ENCODE assay signal across 30 mouse cellular contexts in genomic region chr9:69511881-69512590, GRCm38 (mm10). TPM values are rescaled to one million over a fixed set of nuclear protein-coding genes. Genes with fewer than 3 reads are reported as not detected.
DNase-seq lines count a peak whose midpoint lies in the region; ATAC-seq lines count a peak whose summit lies in the region.
"Had no signal": no experiment of that assay in that cellular context is flagged by ENCODE, and none has a peak within 500 bp of the region (broad histone marks: within the 10 kb centered on the region; RNA-seq: fewer than 3 reads in every experiment).

No protein-coding gene starts in this region.

- 11% methylated on average over 11 of the region's 11 CpGs for WGBS in midbrain, embryonic 12.5 days
- WGBS in midbrain, embryonic 13.5 days = 6% methylated on average over 11 of the region's 11 CpGs
- 21% methylated on average over 11 of the region's 11 CpGs for WGBS in forebrain, embryonic 11.5 days

- ATAC-seq in midbrain, embryonic 12.5 days (ENCODE audit: low FRiP score, low read depth) = no peak
- no peak for ATAC-seq in midbrain, embryonic 13.5 days
- no peak for ATAC-seq in forebrain, embryonic 11.5 days (replicated peaks; ENCODE audit: low FRiP score)
- ATAC-seq: CD4-positive, CD25-positive, alpha-beta regulatory T cell, adult 4 months; forebrain, embryonic 14.5 days; forebrain, postnatal 0 days; hindbrain, postnatal 0 days; inflammation-experienced regulatory T-cells, adult 6 months had no signal

- no peak overlapping the region for H3K9ac ChIP-seq in midbrain, embryonic 12.5 days (replicated peaks)
- H3K9ac ChIP-seq in midbrain, embryonic 13.5 days (replicated peaks) = no peak overlapping the region
- no peak overlapping the region for H3K9ac ChIP-seq in forebrain, embryonic 11.5 days (ENCODE audit: low read length)
- H3K9ac ChIP-seq: embryonic facial prominence, embryonic 13.5 days; forebrain, postnatal 0 days; heart, embryonic 12.5 days; heart, embryonic 15.5 days; hindbrain, embryonic 14.5 days had no signal

- H3K4me2 ChIP-seq in midbrain, embryonic 12.5 days (replicated peaks) = peak overlapping the region; percentile 15; the same call in 1 of the 2 replicates
- H3K4me2 ChIP-seq in midbrain, embryonic 13.5 days (replicated peaks) = no peak overlapping the region
- H3K4me2 ChIP-seq in forebrain, embryonic 11.5 days (ENCODE audit: low read depth, low read length, severe bottlenecking) = no peak overlapping the region
- H3K4me2 ChIP-seq: embryonic facial prominence, embryonic 13.5 days; heart, embryonic 12.5 days; heart, embryonic 15.5 days; hindbrain, embryonic 14.5 days had no signal

- H3K4me1 ChIP-seq in midbrain, embryonic 12.5 days = peaks cover 14% of the 10 kb centered on the region; the same call in 1 of the 2 replicates
- peaks cover 23% of the 10 kb centered on the region for H3K4me1 ChIP-seq in midbrain, embryonic 13.5 days (replicated peaks)
- no peaks in the 10 kb centered on the region for H3K4me1 ChIP-seq in forebrain, embryonic 11.5 days (replicated peaks; ENCODE audit: control insufficient read depth, insufficient read depth, low read length)
- H3K4me1 ChIP-seq: embryonic facial prominence, embryonic 10.5 days; heart, embryonic 12.5 days; heart, embryonic 15.5 days had no signal

- H3K4me3 ChIP-seq in midbrain, embryonic 12.5 days = no peak overlapping the region
- H3K4me3 ChIP-seq in midbrain, embryonic 13.5 days (replicated peaks) = no peak overlapping the region
- no peak overlapping the region for H3K4me3 ChIP-seq in forebrain, embryonic 11.5 days (ENCODE audit: low read depth, low read length)
- H3K4me3 ChIP-seq: embryonic facial prominence, embryonic 10.5 days; embryonic facial prominence, embryonic 13.5 days; erythroblast, embryonic 14.5 days; forebrain, embryonic 10.5 days; gastrocnemius, adult 2 months; heart, embryonic 12.5 days; heart, embryonic 15.5 days had no signal

- peak; percentile 72 for DNase-seq in heart, adult 11 months
- DNase-seq in heart, postnatal 4 days = no peak
- DNase-seq in retina, embryonic 14.5 days (ENCODE audit: low spot score) = peak; percentile 62
- peak; percentile 39 for DNase-seq in retina, postnatal 7 days (ENCODE audit: low read depth, low spot score)
- DNase-seq in forebrain, embryonic 11.5 days (ENCODE audit: low spot score) = no peak
- DNase-seq: adrenal gland, adult 2 months; adrenal gland, postnatal 14 days; cerebellum, adult 11 months; cerebellum, adult 2 months; cerebellum, adult 9-11 months; cerebellum, postnatal 25 days; forebrain, postnatal 0 days; gastrocnemius, adult 2 months; gastrocnemius, postnatal 14 days; heart, adult 18-20 months; heart, postnatal 10 days; heart, postnatal 36 days had no signal

- no peak overlapping the region for H3K27ac ChIP-seq in midbrain, embryonic 12.5 days (replicated peaks)
- H3K27ac ChIP-seq in midbrain, embryonic 13.5 days = no peak overlapping the region
- no peak overlapping the region for H3K27ac ChIP-seq in forebrain, embryonic 11.5 days (ENCODE audit: low read depth, low read length)
- H3K27ac ChIP-seq: embryonic facial prominence, embryonic 10.5 days; embryonic facial prominence, embryonic 13.5 days; forebrain, embryonic 10.5 days; gastrocnemius, adult 2 months; heart, embryonic 15.5 days; hindbrain, embryonic 14.5 days; hindbrain, postnatal 0 days had no signal

- H3K27me3 ChIP-seq in midbrain, embryonic 12.5 days = peaks cover 30% of the 10 kb centered on the region
- peaks cover 16% of the 10 kb centered on the region for H3K27me3 ChIP-seq in midbrain, embryonic 13.5 days
- H3K27me3 ChIP-seq in forebrain, embryonic 11.5 days (ENCODE audit: control insufficient read depth, insufficient read depth, low read length) = no peaks in the 10 kb centered on the region; the same call in 1 of the 2 replicates
- H3K27me3 ChIP-seq: heart, embryonic 12.5 days had no signal

- H3K36me3 ChIP-seq in midbrain, embryonic 12.5 days = no peaks in the 10 kb centered on the region
- no peaks in the 10 kb centered on the region for H3K36me3 ChIP-seq in midbrain, embryonic 13.5 days
- H3K36me3 ChIP-seq in forebrain, embryonic 11.5 days (ENCODE audit: control insufficient read depth, insufficient read depth, low read length) = no peaks in the 10 kb centered on the region
- H3K36me3 ChIP-seq: embryonic facial prominence, embryonic 10.5 days; embryonic facial prominence, embryonic 13.5 days; forebrain, embryonic 10.5 days; heart, embryonic 12.5 days; heart, embryonic 15.5 days had no signal

- no peaks in the 10 kb centered on the region for H3K9me3 ChIP-seq in midbrain, embryonic 12.5 days
- H3K9me3 ChIP-seq in midbrain, embryonic 13.5 days = no peaks in the 10 kb centered on the region
- H3K9me3 ChIP-seq in forebrain, embryonic 11.5 days (ENCODE audit: control insufficient read depth, low read length) = no peaks in the 10 kb centered on the region
- H3K9me3 ChIP-seq: embryonic facial prominence, embryonic 10.5 days; embryonic facial prominence, embryonic 13.5 days; forebrain, embryonic 10.5 days; heart, embryonic 15.5 days had no signal

RNA-seq across cellular contexts. Expression of gene Anxa2, which starts 58.6 kb away (rescaled TPM):
- 100 to 1,000 TPM; 251 to 268 TPM for total RNA-seq in heart, postnatal 4 days (2021)
- polyA plus RNA-seq in midbrain, embryonic 12.5 days (2016; fragmentation: Nextera tagmentation; extraction: Ambion mirVana) = 167 and 228 TPM in 2 replicates
- 96.0 and 115 TPM in 2 replicates for polyA plus RNA-seq in midbrain, embryonic 13.5 days (2015; fragmentation: Nextera tagmentation; extraction: Ambion mirVana)
- polyA plus RNA-seq in forebrain, embryonic 11.5 days (2014; fragmentation: Nextera tagmentation; extraction: Ambion mirVana) = 154 and 183 TPM in 2 replicates

Comparison
In these comparisons a context has a peak if more than half of its experiments do, and no peak if none do; other contexts are left out.
1. DNase-seq: peak in heart, adult 11 months (single experiment), retina, embryonic 14.5 days (single experiment) and retina, postnatal 7 days (single experiment); none in heart, postnatal 4 days (single experiment) and forebrain, embryonic 11.5 days (single experiment).